Mouse (Mus musculus): Measurements from ENCODE around the gene Avpr2.

Gene Avpr2

GRCm38 (mm10) chrX:73918631-73919030 is 26.7 kb downstream of the Avpr2 start:
- DNase-seq, result no peak

- DNase-seq, result peak in 1 of 2 experiments; percentile 18
Measured at GRCm38 (mm10) chrX:73921285-73921822, 29.5 kb downstream of the Avpr2 start.

GRCm38 (mm10) chrX:73921823-73922549 is 30.1 kb downstream of the Avpr2 start, which contains the start of the genes Arhgap4 and Naa10:
Arhgap4 (minus strand) TSS chrX:73921870.
Naa10 (minus strand) TSS chrX:73921944.
- peak; percentile 97 for DNase-seq

- DNase-seq, result peak; percentile 26 to 30
Measured at GRCm38 (mm10) chrX:73922550-73922882, 30.6 kb downstream of the Avpr2 start.

GRCm38 (mm10) chrX:73930402-73931062 is 38.6 kb downstream of the Avpr2 start, which contains the start of gene Renbp:
Renbp (minus strand) TSS chrX:73930850.
- peak; percentile 38 to 48 for DNase-seq

- no peak for DNase-seq
Measured at GRCm38 (mm10) chrX:73931871-73932270, 40.0 kb downstream of the Avpr2 start.

GRCm38 (mm10) chrX:73941860-73942259 is 50.0 kb downstream of the Avpr2 start:
- DNase-seq, result no peak

- no peak for DNase-seq
Measured at GRCm38 (mm10) chrX:73942294-73942693, 50.4 kb downstream of the Avpr2 start.

All from cerebellum, postnatal 10 days (tissue).